Mouse (Mus musculus) adrenal gland, postnatal 25 days (tissue): ENCODE measurements around the gene Gm11437. TPM values are rescaled to one million over a fixed set of nuclear protein-coding genes. Genes with fewer than 3 reads are reported as not detected.

ENCODE experiments used
- DNase-seq: peaks from one replicate; pipeline ENCODE4 v3.0.0; 2021; ENCODE audit warnings: mixed read lengths
- total RNA-seq: library from RNA; stranded (reverse); gene quantifications from 2 replicates; pipeline ENCODE4 v1.2.3, GENCODE M21; 2021

Gene Gm11437
- total RNA-seq, 1 experiment from 2014 or later, result not detected

DNA sequence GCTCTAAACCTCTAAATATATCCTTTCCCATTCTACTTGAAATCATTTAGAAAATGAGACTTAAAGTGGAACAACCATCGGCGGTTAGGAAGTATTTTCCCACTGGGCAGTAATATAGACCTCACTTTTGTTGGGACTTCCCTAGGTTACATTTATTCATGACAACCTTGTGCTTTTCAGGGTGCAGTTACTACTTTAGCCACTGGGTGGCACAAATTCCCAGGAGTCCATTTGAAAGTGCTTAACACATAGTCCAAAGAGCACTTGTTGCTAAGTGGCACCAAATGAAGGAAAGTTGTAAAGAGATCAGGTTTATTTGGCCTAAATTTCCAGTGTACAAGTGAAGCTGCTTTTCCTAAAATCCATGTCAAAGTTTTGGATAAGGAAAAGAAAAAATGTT, 25.5 kb downstream of the Gm11437 start:
- DNase-seq, result peak; percentile 35

DNA sequence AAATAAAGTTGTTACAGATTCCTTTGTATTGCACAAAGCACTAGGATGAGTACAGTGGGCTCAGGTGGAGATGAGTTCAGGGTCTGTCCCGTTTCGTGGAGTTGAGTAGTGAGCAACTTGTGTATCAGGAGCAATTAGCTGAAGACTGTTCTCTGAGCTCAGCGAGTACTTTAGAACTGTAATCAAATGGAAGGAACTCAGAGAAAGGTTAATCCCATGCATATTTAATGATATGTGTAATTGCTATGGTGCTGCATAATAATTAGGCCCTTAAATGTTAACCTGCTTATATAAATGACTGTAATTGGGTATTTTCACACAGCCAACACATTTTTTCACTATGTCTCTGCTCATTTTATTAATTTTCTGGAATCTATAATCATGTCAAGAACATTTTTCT, 30.8 kb downstream of the Gm11437 start:
- no peak for DNase-seq

GRCm38 (mm10) chr11:84134331-84134860, 32.9 kb downstream of the Gm11437 start:
- DNase-seq, result no peak

GRCm38 (mm10) chr11:84129799-84130185, 37.5 kb downstream of the Gm11437 start:
- DNase-seq, result no peak

DNA sequence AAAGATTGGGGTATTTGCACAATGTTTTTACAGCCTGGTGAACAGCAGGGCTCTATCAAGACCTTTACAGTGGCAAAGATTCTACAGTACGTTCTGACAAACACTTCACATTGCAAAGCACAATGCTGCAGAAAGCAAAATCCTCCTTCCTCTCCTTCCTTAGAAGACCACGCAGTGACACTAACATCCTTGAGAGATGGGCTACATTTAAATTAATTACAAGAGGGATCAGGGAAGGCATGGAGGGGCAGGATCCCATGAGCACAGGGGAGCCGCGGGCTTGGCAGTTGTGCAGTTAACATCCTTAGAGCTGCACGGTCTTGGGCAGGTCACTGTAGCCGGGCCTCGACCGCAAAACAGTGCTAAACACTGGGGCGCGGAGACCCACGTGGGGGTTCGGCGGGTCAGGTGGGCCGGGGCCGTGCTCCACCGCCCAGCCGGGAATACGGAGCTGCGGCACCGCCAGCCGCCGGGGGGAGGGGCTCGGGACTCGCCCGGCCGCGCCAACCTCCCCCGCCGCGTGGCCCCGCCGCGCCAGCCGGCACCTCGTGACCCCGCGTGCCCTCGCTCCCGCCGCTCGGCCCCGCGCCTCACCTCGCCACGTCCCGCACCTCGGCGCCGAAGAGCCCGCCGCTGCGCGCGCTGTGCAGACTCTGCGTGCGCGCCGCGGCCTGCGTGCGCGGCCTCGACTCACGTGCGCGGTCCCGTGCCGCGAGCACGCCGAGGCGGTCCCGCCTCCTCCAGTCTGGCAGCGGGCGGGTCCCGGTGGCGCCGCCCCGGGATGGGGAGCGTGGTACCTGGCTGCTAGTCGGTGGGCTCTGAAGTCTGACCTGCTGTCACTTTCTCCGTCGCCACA, 38.1 kb downstream of the Gm11437 start, which contains the start of the genes Tada2a and Acaca:
Gene Tada2a, minus strand, starts transcription at position 658 of the 856 bp plus-strand sequence.
Gene Acaca, plus strand, starts transcription at position 730 of the 856 bp plus-strand sequence.
- peak; percentile 82 for DNase-seq

GRCm38 (mm10) chr11:84127977-84128376, 39.3 kb downstream of the Gm11437 start:
- DNase-seq, result no peak

GRCm38 (mm10) chr11:84121051-84121956, 46.0 kb downstream of the Gm11437 start:
- no peak for DNase-seq

DNA sequence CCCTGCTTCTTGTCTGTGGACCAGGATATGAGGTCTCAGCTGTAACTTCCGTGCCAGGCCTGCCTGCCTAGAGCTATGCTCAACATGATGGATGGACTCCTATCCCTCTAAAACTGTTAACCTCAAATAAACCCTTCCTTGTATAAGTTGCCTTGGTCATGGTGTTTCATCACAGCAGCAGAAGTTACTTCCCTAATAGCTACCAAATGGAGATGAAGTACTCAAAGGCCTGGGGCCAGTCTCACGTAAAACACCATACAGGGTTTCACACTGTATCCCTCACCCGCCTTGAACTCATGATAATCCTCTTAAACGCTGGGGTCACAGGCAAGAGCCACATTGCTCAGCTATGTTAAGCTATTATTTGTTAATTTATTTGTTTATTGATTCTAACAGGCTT, 49.8 kb downstream of the Gm11437 start:
- DNase-seq, result no peak

GRCm38 (mm10) chr11:84116221-84116620, 51.1 kb downstream of the Gm11437 start:
- no peak for DNase-seq

- no peak for DNase-seq
Measured at GRCm38 (mm10) chr11:84115646-84116045, 51.6 kb downstream of the Gm11437 start.

DNA sequence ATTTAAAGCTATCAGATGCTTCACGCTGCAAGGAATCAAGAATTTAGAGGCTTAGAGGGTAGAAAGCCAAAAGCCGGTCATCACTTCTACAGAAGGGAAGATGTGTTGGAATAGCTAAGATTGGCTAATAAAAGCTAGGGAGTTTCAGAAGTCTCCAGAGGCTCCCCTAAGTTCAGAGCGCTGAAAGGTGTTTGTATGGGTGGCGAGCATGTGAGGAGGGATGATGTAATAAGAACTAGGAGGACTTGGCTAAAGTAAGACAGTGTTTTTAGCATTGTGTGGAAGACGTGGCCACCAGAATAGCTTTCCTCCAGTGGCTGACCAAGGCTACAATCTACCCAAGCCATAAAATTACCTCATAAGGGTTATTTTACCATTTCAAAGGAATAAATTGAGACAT, 53.7 kb downstream of the Gm11437 start:
- no peak for DNase-seq

DNA sequence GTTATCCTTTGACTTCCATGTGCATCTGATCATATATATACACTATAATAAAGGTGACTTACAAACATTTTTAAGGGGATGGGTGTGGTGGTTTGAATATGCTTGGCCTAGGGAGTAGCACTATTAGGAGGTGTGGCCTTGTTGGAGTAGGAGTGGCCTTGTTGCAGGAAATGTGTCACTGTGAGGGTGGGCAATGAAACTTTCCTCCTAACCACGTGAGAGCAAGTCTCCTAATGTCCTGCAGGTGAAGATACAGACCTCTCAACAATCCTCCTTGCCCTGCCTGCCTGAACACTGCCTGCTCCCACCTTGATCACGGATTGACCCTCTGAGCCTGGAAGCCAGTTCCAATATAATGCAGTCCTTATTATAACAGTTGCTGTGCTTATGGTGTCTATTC, 60.1 kb downstream of the Gm11437 start:
- DNase-seq, result no peak

DNA sequence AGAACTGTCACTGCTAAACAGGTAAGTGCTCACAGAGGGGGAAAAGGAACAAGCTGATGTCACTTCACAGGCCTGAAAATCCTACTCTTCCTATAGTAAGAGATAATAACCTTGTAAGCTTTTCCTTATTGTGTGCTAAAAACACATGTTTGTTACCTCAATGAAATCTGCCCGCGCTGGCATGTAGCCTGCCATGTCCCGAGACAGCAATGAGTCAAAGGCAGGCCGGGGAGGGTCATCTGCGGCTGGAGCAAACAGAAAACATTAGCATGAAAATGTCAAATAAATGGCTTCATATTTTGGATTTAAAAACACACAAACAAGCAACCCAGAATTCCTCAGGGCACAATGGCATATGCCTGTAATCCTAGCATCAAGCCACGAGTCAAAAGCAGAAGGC, 63.2 kb downstream of the Gm11437 start:
- peak; percentile 31 for DNase-seq

DNA sequence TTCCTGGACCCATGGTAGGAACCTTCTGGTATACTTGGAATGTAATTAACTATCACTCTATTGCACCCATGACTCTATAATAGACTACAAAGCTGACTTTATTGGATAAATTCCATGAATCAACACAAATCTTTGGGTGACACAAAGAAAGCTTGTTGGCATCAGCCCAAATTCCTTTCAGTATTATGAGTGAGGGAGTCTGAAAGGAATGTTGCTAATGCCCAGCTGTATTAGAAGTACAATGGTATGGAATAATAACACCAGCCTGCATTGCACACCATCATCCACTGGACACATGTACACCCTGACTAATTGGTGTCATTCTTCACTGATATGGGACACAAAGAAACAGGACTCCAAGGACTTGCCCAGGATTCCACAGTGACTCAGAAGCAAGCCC, 66.1 kb downstream of the Gm11437 start:
- DNase-seq, result no peak

Other genes with a start within 250 kb of the Gm11437 start
- 19.3 and 21.0 TPM in 2 replicates for gene Ddx52, start 225.4 kb downstream of the Gm11437 start, total RNA-seq
- 48.0 and 48.2 TPM in 2 replicates for gene Synrg, start 203.0 kb downstream of the Gm11437 start, total RNA-seq
- 3.9 and 4.7 TPM in 2 replicates for gene Dusp14, start 98.2 kb downstream of the Gm11437 start, total RNA-seq
- 17.2 and 25.6 TPM in 2 replicates for gene Tada2a, start 37.9 kb downstream of the Gm11437 start, total RNA-seq
- 264 and 316 TPM in 2 replicates for gene Acaca, start 37.8 kb downstream of the Gm11437 start, total RNA-seq